Mouse (Mus musculus): Measurements from ENCODE around the gene Marf1. TPM values are rescaled to one million over a fixed set of nuclear protein-coding genes. Genes with fewer than 3 reads are reported as not detected.
"Not testable (repeated sequence)": the region's sequence is repeated elsewhere in the genome, so short reads cannot be mapped to it uniquely, and the experiment has no call there.

Gene Marf1
- polyA plus RNA-seq, 1 experiment from 2014 or later = 15.3 TPM

GRCm38 (mm10) chr16:14105891-14106290, 57.3 kb downstream of the Marf1 start:
- no peak overlapping the region for H3K4me2 ChIP-seq
- no peaks in the 10 kb centered on the region for H3K27me3 ChIP-seq
- WGBS = 93% methylated on average over 6 of the region's 6 CpGs
- H3K9me3 ChIP-seq = no peaks in the 10 kb centered on the region
- ATAC-seq (ENCODE audit: low FRiP score) = no peak
- peaks cover 24% of the 10 kb centered on the region for H3K36me3 ChIP-seq (replicated peaks)
- H3K4me3 ChIP-seq (replicated peaks) = no peak overlapping the region
- H3K9ac ChIP-seq = no peak overlapping the region
- H3K4me1 ChIP-seq = no peaks in the 10 kb centered on the region
- no peak overlapping the region for H3K27ac ChIP-seq

- H3K4me3 ChIP-seq (replicated peaks) = no peak overlapping the region
- no peaks in the 10 kb centered on the region for H3K27me3 ChIP-seq
- H3K27ac ChIP-seq = no peak overlapping the region
- no peak overlapping the region for H3K9ac ChIP-seq
- H3K36me3 ChIP-seq (replicated peaks) = peaks cover 10% of the 10 kb centered on the region
- no peak for ATAC-seq (ENCODE audit: low FRiP score)
- H3K4me2 ChIP-seq = no peak overlapping the region
- WGBS = 82% methylated on average over 2 of the region's 2 CpGs
- no peaks in the 10 kb centered on the region for H3K9me3 ChIP-seq
- H3K4me1 ChIP-seq = no peaks in the 10 kb centered on the region
Measured at GRCm38 (mm10) chr16:14091771-14092170, 71.4 kb downstream of the Marf1 start.

- Histone ChIP-seq H3K4me1 (no peaks in the 10 kb centered on the region), H3K9ac (no peak overlapping the region), H3K27me3 (no peaks in the 10 kb centered on the region), H3K4me2 (no peak overlapping the region), H3K4me3 (replicated peaks) (no peak overlapping the region), H3K9me3 (no peaks in the 10 kb centered on the region), H3K36me3 (replicated peaks) (peaks cover 10% of the 10 kb centered on the region), H3K27ac (no peak overlapping the region)
- WGBS = 85% methylated on average over 3 of the region's 3 CpGs
- ATAC-seq (ENCODE audit: low FRiP score) = no peak
Measured at GRCm38 (mm10) chr16:14089296-14089695, 73.9 kb downstream of the Marf1 start.

- Histone ChIP-seq H3K27ac (no peak overlapping the region), H3K9ac (no peak overlapping the region), H3K4me2 (no peak overlapping the region), H3K9me3 (no peaks in the 10 kb centered on the region), H3K4me1 (no peaks in the 10 kb centered on the region), H3K4me3 (replicated peaks) (no peak overlapping the region), H3K36me3 (replicated peaks) (0 out of 2 replicates have a peak, but pooled peaks cover 6% of the 10 kb centered on the region), H3K27me3 (no peaks in the 10 kb centered on the region)
- 85% methylated on average over 3 of the region's 3 CpGs for WGBS
- no peak for ATAC-seq (ENCODE audit: low FRiP score)
Measured at GRCm38 (mm10) chr16:14088249-14088648, 74.9 kb downstream of the Marf1 start.

GRCm38 (mm10) chr16:14082925-14083324, 80.2 kb downstream of the Marf1 start:
- Histone ChIP-seq H3K27me3 (no peaks in the 10 kb centered on the region), H3K27ac (no peak overlapping the region), H3K4me1 (no peaks in the 10 kb centered on the region), H3K36me3 (replicated peaks) (no peaks in the 10 kb centered on the region), H3K4me3 (replicated peaks) (no peak overlapping the region), H3K9me3 (no peaks in the 10 kb centered on the region), H3K9ac (no peak overlapping the region), H3K4me2 (no peak overlapping the region)
- no peak for ATAC-seq (ENCODE audit: low FRiP score)
- 90% methylated on average over 2 of the region's 2 CpGs for WGBS

GRCm38 (mm10) chr16:14070471-14071169, 92.5 kb downstream of the Marf1 start:
- Histone ChIP-seq H3K4me1 (peaks cover 3% of the 10 kb centered on the region; the same call in 1 of the 2 replicates), H3K9me3 (no peaks in the 10 kb centered on the region), H3K4me2 (no peak overlapping the region), H3K27ac (no peak overlapping the region), H3K27me3 (no peaks in the 10 kb centered on the region), H3K9ac (no peak overlapping the region), H3K36me3 (replicated peaks) (no peaks in the 10 kb centered on the region), H3K4me3 (replicated peaks) (no peak overlapping the region)
- WGBS = 76% methylated on average over 5 of the region's 5 CpGs
- no peak for ATAC-seq (ENCODE audit: low FRiP score)

GRCm38 (mm10) chr16:14068701-14069100, 94.5 kb downstream of the Marf1 start:
- not testable (repeated sequence) for H3K27ac ChIP-seq; H3K4me1 ChIP-seq; H3K9ac ChIP-seq; H3K36me3 ChIP-seq (replicated peaks); ATAC-seq (ENCODE audit: low FRiP score); H3K4me2 ChIP-seq; H3K9me3 ChIP-seq; H3K27me3 ChIP-seq; H3K4me3 ChIP-seq (replicated peaks)
- WGBS = 89% methylated on average over 2 of the region's 2 CpGs

- not testable (repeated sequence) for ATAC-seq (ENCODE audit: low FRiP score); H3K27ac ChIP-seq; H3K9ac ChIP-seq; H3K4me3 ChIP-seq (replicated peaks); H3K36me3 ChIP-seq (replicated peaks); H3K27me3 ChIP-seq; H3K4me2 ChIP-seq; H3K4me1 ChIP-seq; H3K9me3 ChIP-seq
- WGBS = 91% methylated on average over 4 of the region's 4 CpGs
Measured at GRCm38 (mm10) chr16:14066571-14066970, 96.6 kb downstream of the Marf1 start.

- Histone ChIP-seq H3K27ac (no peak overlapping the region), H3K4me3 (replicated peaks) (no peak overlapping the region), H3K27me3 (no peaks in the 10 kb centered on the region; the same call in 1 of the 2 replicates), H3K9me3 (no peaks in the 10 kb centered on the region), H3K36me3 (replicated peaks) (no peaks in the 10 kb centered on the region), H3K4me1 (peaks cover 15% of the 10 kb centered on the region), H3K4me2 (no peak overlapping the region), H3K9ac (no peak overlapping the region)
- 78% methylated on average over 5 of the region's 5 CpGs for WGBS
- no peak for ATAC-seq (ENCODE audit: low FRiP score)
Measured at GRCm38 (mm10) chr16:14059869-14060268, 103.3 kb downstream of the Marf1 start.

MicroRNAs encoded within 50 kb of the gene (microRNA counts, 519-probe panel; counts per million panel counts)
- 3,498 counts per million, percentile 33 among the panel's probes with 10 or more counts for microRNA mmu-miR-484

Small RNA genes lying within 50 kb of the gene (microRNA-seq; reads per million reads assigned to microRNA genes)
- gene Gm27671 (not detected), gene Mir484 (3,654 reads per million, percentile 87 among the genes with 10 or more reads in this experiment)

Other genes starting within 250 kb of the Marf1 start
- gene 2900011O08Rik, start 176.7 kb downstream of the Marf1 start, polyA plus RNA-seq (2016; fragmentation: Nextera tagmentation; extraction: Ambion mirVana) = 40.9 and 45.5 TPM in 2 replicates
- gene Ifitm7, start 176.5 kb downstream of the Marf1 start, polyA plus RNA-seq (2016; fragmentation: Nextera tagmentation; extraction: Ambion mirVana) = 0.88 and 1.5 TPM in 2 replicates
- gene Nde1, start 76 bp downstream of the Marf1 start, polyA plus RNA-seq (2016; fragmentation: Nextera tagmentation; extraction: Ambion mirVana) = 161 and 162 TPM in 2 replicates
- gene Myh11, start 128.0 kb upstream of the Marf1 start, polyA plus RNA-seq (2016; fragmentation: Nextera tagmentation; extraction: Ambion mirVana) = 0.15 and 0.43 TPM in 2 replicates
- 176 and 177 TPM in 2 replicates for gene Fopnl, start 154.1 kb upstream of the Marf1 start, polyA plus RNA-seq (2016; fragmentation: Nextera tagmentation; extraction: Ambion mirVana)
- gene Abcc1, start 198.2 kb upstream of the Marf1 start, polyA plus RNA-seq (2016; fragmentation: Nextera tagmentation; extraction: Ambion mirVana) = 8.2 and 10.3 TPM in 2 replicates